Mouse (Mus musculus): ENCODE measurements around the gene Pgam2. TPM values are rescaled to one million over a fixed set of nuclear protein-coding genes. Genes with fewer than 3 reads are reported as not detected.

Pgam2 gene
- polyA plus RNA-seq (2014; fragmentation: Illumina TruSeq; extraction: RNeasy Lipid Tissue Mini Kit (QIAGEN cat#74804); ENCODE audit: insufficient read depth, low read depth, low replicate concordance) = 18.6 TPM

GRCm38 (mm10) chr11:5803551-5803981 lies at the start of gene Pgam2:
Pgam2 (minus strand) TSS chr11:5803733.

GRCm38 (mm10) chr11:5837251-5838246 lies 34.0 kb upstream of the Pgam2 start, which contains the start of gene Polm:
Polm (minus strand) TSS chr11:5838016.

GRCm38 (mm10) chr11:5788056-5789014 lies 15.2 kb downstream of the Pgam2 start, which contains the start of gene Dbnl:
Dbnl (plus strand) TSS chr11:5788488.

GRCm38 (mm10) chr11:5761820-5762632 lies 41.5 kb downstream of the Pgam2 start, which contains the start of gene Urgcp:
Urgcp (minus strand) TSS chr11:5762376.

Other genes starting within 250 kb of the Pgam2 start
- gene Ankrd36, start 234.0 kb downstream of the Pgam2 start, polyA plus RNA-seq (2014; fragmentation: Illumina TruSeq; extraction: RNeasy Lipid Tissue Mini Kit (QIAGEN cat#74804); ENCODE audit: insufficient read depth, low read depth, low replicate concordance) = not detected
- gene Mrps24, start 88.1 kb downstream of the Pgam2 start, polyA plus RNA-seq (2014; fragmentation: Illumina TruSeq; extraction: RNeasy Lipid Tissue Mini Kit (QIAGEN cat#74804); ENCODE audit: insufficient read depth, low read depth, low replicate concordance) = 77.6 TPM
- gene Urgcp, start 41.4 kb downstream of the Pgam2 start, polyA plus RNA-seq (2014; fragmentation: Illumina TruSeq; extraction: RNeasy Lipid Tissue Mini Kit (QIAGEN cat#74804); ENCODE audit: insufficient read depth, low read depth, low replicate concordance) = 12.4 TPM
- gene Dbnl, start 15.2 kb downstream of the Pgam2 start, polyA plus RNA-seq (2014; fragmentation: Illumina TruSeq; extraction: RNeasy Lipid Tissue Mini Kit (QIAGEN cat#74804); ENCODE audit: insufficient read depth, low read depth, low replicate concordance) = 77.5 TPM
- gene Polm, start 34.3 kb upstream of the Pgam2 start, polyA plus RNA-seq (2014; fragmentation: Illumina TruSeq; extraction: RNeasy Lipid Tissue Mini Kit (QIAGEN cat#74804); ENCODE audit: insufficient read depth, low read depth, low replicate concordance) = 5.0 TPM
- 33.2 TPM for gene Aebp1, start 58.2 kb upstream of the Pgam2 start, polyA plus RNA-seq (2014; fragmentation: Illumina TruSeq; extraction: RNeasy Lipid Tissue Mini Kit (QIAGEN cat#74804); ENCODE audit: insufficient read depth, low read depth, low replicate concordance)
- 21.5 TPM for gene Pold2, start 74.6 kb upstream of the Pgam2 start, polyA plus RNA-seq (2014; fragmentation: Illumina TruSeq; extraction: RNeasy Lipid Tissue Mini Kit (QIAGEN cat#74804); ENCODE audit: insufficient read depth, low read depth, low replicate concordance)
- 500 TPM for gene Myl7, start 95.0 kb upstream of the Pgam2 start, polyA plus RNA-seq (2014; fragmentation: Illumina TruSeq; extraction: RNeasy Lipid Tissue Mini Kit (QIAGEN cat#74804); ENCODE audit: insufficient read depth, low read depth, low replicate concordance)
- gene Gck, start 146.3 kb upstream of the Pgam2 start, polyA plus RNA-seq (2014; fragmentation: Illumina TruSeq; extraction: RNeasy Lipid Tissue Mini Kit (QIAGEN cat#74804); ENCODE audit: insufficient read depth, low read depth, low replicate concordance) = 0.85 TPM
- 58.0 TPM for gene Ykt6, start 152.0 kb upstream of the Pgam2 start, polyA plus RNA-seq (2014; fragmentation: Illumina TruSeq; extraction: RNeasy Lipid Tissue Mini Kit (QIAGEN cat#74804); ENCODE audit: insufficient read depth, low read depth, low replicate concordance)